Mouse (Mus musculus) granulocyte monocyte progenitor cell, adult 5-6 weeks (primary cell): ENCODE data around the gene Rasgrp2. TPM values are rescaled to one million over a fixed set of nuclear protein-coding genes. Genes with fewer than 3 reads are reported as not detected.

Source experiments
- total RNA-seq, 2 experiments: library from RNA; stranded (forward) in 1 of 2; stranded (reverse) in 1 of 2; fragments of 200-712, 200-1000 nt in 1 of 2; fragments of >200 nt in 1 of 2; fragmentation: Nextera tagmentation in 1 of 2; gene quantifications; 2 replicates each; pipeline ENCODE4 v1.2.3; 2014 to 2017

Rasgrp2 gene
- total RNA-seq, 2 experiments from 2014 or later, result 279 to 308 TPM

Other genes with a start within 250 kb of the Rasgrp2 start
- not detected in 2 replicates for gene Majin, start 215.0 kb upstream of the Rasgrp2 start, total RNA-seq (2014; fragmentation: Nextera tagmentation)
- gene Majin, start 215.0 kb upstream of the Rasgrp2 start, total RNA-seq (2017), result not detected in 2 replicates
- gene Gpha2, start 173.0 kb upstream of the Rasgrp2 start, total RNA-seq (2014; fragmentation: Nextera tagmentation), result not detected in 2 replicates
- gene Gpha2, start 173.0 kb upstream of the Rasgrp2 start, total RNA-seq (2017), result not detected in 2 replicates
- gene Ppp2r5b, start 163.5 kb upstream of the Rasgrp2 start, total RNA-seq (2014; fragmentation: Nextera tagmentation), result 3.0 and 3.1 TPM in 2 replicates
- 1.9 and 3.7 TPM in 2 replicates for gene Ppp2r5b, start 163.5 kb upstream of the Rasgrp2 start, total RNA-seq (2017)
- 18.3 and 30.9 TPM in 2 replicates for gene Atg2a, start 157.7 kb upstream of the Rasgrp2 start, total RNA-seq (2014; fragmentation: Nextera tagmentation)
- gene Atg2a, start 157.7 kb upstream of the Rasgrp2 start, total RNA-seq (2017), result 5.5 and 8.3 TPM in 2 replicates
- gene Ehd1, start 122.6 kb upstream of the Rasgrp2 start, total RNA-seq (2014; fragmentation: Nextera tagmentation), result 20.4 and 20.6 TPM in 2 replicates
- gene Ehd1, start 122.6 kb upstream of the Rasgrp2 start, total RNA-seq (2017), result 16.2 and 21.6 TPM in 2 replicates
- gene Cdc42bpg, start 92.9 kb upstream of the Rasgrp2 start, total RNA-seq (2014; fragmentation: Nextera tagmentation), result 2.6 and 4.1 TPM in 2 replicates
- 3.6 and 4.4 TPM in 2 replicates for gene Cdc42bpg, start 92.9 kb upstream of the Rasgrp2 start, total RNA-seq (2017)
- 37.7 and 54.2 TPM in 2 replicates for gene Men1, start 64.4 kb upstream of the Rasgrp2 start, total RNA-seq (2014; fragmentation: Nextera tagmentation)
- gene Men1, start 64.4 kb upstream of the Rasgrp2 start, total RNA-seq (2017), result 30.5 and 33.4 TPM in 2 replicates
- 50.7 and 54.7 TPM in 2 replicates for gene Map4k2, start 58.2 kb upstream of the Rasgrp2 start, total RNA-seq (2014; fragmentation: Nextera tagmentation)
- 26.1 and 30.6 TPM in 2 replicates for gene Map4k2, start 58.2 kb upstream of the Rasgrp2 start, total RNA-seq (2017)
- 286 and 301 TPM in 2 replicates for gene Sf1, start 35.6 kb upstream of the Rasgrp2 start, total RNA-seq (2014; fragmentation: Nextera tagmentation)
- 187 and 209 TPM in 2 replicates for gene Sf1, start 35.6 kb upstream of the Rasgrp2 start, total RNA-seq (2017)
- gene Pygm, start 14.9 kb upstream of the Rasgrp2 start, total RNA-seq (2014; fragmentation: Nextera tagmentation), result 0.92 and 6.9 TPM in 2 replicates
- gene Pygm, start 14.9 kb upstream of the Rasgrp2 start, total RNA-seq (2017), result 0.41 TPM in 1 of 2 replicates, not detected in the other
- not detected in 2 replicates for gene Nrxn2, start 19.4 kb downstream of the Rasgrp2 start, total RNA-seq (2014; fragmentation: Nextera tagmentation)
- gene Nrxn2, start 19.4 kb downstream of the Rasgrp2 start, total RNA-seq (2017), result not detected in 2 replicates
- not detected in 2 replicates for gene Slc22a12, start 143.7 kb downstream of the Rasgrp2 start, total RNA-seq (2014; fragmentation: Nextera tagmentation)
- not detected in 2 replicates for gene Slc22a12, start 143.7 kb downstream of the Rasgrp2 start, total RNA-seq (2017)